Comparison of ENCODE assay signal across 8 mouse cellular contexts in the genomic region with DNA sequence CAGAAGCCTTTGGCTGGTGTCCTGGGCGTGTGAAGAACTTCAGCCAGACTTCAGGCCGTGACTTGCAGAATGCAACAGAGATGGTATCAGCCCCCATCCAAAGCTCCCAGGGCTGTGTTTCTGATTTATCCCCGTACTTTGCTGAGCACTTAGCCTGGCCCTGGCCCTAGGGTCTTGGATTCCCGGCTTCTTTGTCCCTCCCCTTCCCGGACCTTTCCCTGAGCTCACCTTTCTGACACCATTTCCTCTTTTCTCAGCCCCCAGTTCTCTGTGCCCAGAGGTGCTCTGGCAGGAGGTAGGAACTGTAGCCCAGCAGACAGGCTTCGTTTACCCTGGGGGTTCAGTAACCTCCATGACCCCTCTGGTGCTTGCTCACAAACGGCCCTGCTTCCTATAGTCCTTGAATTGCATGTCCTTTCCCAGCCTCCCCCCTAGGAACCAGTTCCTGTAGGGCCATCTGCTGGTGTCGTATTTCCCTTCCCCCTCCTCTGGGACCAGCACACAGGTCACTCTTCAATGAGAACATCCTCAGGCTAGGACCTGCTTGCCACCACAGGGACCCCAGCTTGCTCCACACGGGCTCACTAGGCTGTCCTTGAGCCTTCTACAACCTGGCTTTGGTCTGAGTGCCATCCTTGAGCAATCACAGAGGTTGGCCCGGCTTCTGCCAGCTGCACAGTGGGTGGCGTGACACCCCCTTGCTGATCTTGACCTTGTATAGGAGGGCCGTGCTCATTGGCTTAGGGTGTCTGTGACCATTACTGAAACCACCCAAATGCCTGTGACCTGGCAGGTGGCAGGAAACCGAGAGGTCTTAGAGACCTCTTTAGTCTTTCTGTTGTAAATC. TPM values are rescaled to one million over a fixed set of nuclear protein-coding genes. Genes with fewer than 3 reads are reported as not detected.
DNase-seq lines count a peak whose midpoint lies in the region; ATAC-seq lines count a peak whose summit lies in the region.

No protein-coding gene starts in this region.

- no peak for ATAC-seq in heart, embryonic 16.5 days (replicated peaks; ENCODE audit: extremely low read depth, insufficient read depth, low FRiP score)
- no peak for ATAC-seq in limb, embryonic 11.5 days (ENCODE audit: insufficient number of reproducible peaks, low FRiP score, low TSS enrichment, low read depth)
- ATAC-seq in monocyte, adult 5-6 weeks (replicated peaks; ENCODE audit: insufficient number of reproducible peaks, low FRiP score, low TSS enrichment, poor library complexity, severe bottlenecking), result peak; percentile 7; the same call in 1 of the 2 replicates

- H3K4me2 ChIP-seq in heart, embryonic 16.5 days (ENCODE audit: low read depth, low read length), result peak overlapping the region; percentile 78
- peak overlapping the region; percentile 11; the same call in 1 of the 2 replicates for H3K4me2 ChIP-seq in limb, embryonic 11.5 days (ENCODE audit: low read depth, severe bottlenecking)

- peaks cover 71% of the 10 kb centered on the region for H3K4me1 ChIP-seq in heart, embryonic 16.5 days (ENCODE audit: control insufficient read depth, insufficient read depth, low read length)
- H3K4me1 ChIP-seq in limb, embryonic 11.5 days (ENCODE audit: control insufficient read depth, insufficient read depth, low read length), result peaks cover 45% of the 10 kb centered on the region

- H3K27ac ChIP-seq in heart, embryonic 16.5 days (ENCODE audit: low read length), result peak overlapping the region; percentile 100
- H3K27ac ChIP-seq in limb, embryonic 11.5 days (replicated peaks; ENCODE audit: low read depth, low read length), result peak overlapping the region; percentile 30; the same call in 1 of the 2 replicates

- H3K9me3 ChIP-seq in heart, embryonic 16.5 days (replicated peaks; ENCODE audit: control insufficient read depth, low read length), result no peaks in the 10 kb centered on the region
- no peaks in the 10 kb centered on the region for H3K9me3 ChIP-seq in limb, embryonic 11.5 days (ENCODE audit: control insufficient read depth, low read length)

- H3K36me3 ChIP-seq in heart, embryonic 16.5 days (ENCODE audit: control insufficient read depth, insufficient read depth), result peaks cover 2% of the 10 kb centered on the region; the same call in 1 of the 2 replicates
- H3K36me3 ChIP-seq in limb, embryonic 11.5 days (ENCODE audit: control insufficient read depth, insufficient read depth, low read length), result peaks cover 5% of the 10 kb centered on the region; the same call in 1 of the 2 replicates

- 32% methylated on average over 13 of the region's 13 CpGs for WGBS in heart, embryonic 16.5 days
- 25% methylated on average over 13 of the region's 13 CpGs for WGBS in limb, embryonic 11.5 days

- DNase-seq in gastrocnemius, adult 18-20 months (ENCODE audit: low spot score), result peak; percentile 78
- DNase-seq in gastrocnemius, postnatal 10 days, result no peak
- peak; percentile 91 for DNase-seq in R1 (ENCODE audit: low read depth, low spot score)
- DNase-seq in embryo, embryonic 9.5 days (ENCODE audit: extremely low spot score), result peak; percentile 60
- DNase-seq in limb, embryonic 11.5 days (ENCODE audit: low spot score), result peak; percentile 38
- DNase-seq in T-cell, adult 2 months (ENCODE audit: low spot score), result no peak

- H3K4me3 ChIP-seq in heart, embryonic 16.5 days (ENCODE audit: low read length), result peak overlapping the region; percentile 18
- H3K4me3 ChIP-seq in limb, embryonic 11.5 days (ENCODE audit: low read depth, low read length), result no peak overlapping the region

- H3K27me3 ChIP-seq in heart, embryonic 16.5 days (ENCODE audit: control insufficient read depth, insufficient read depth, low read length), result no peaks in the 10 kb centered on the region
- H3K27me3 ChIP-seq in limb, embryonic 11.5 days (ENCODE audit: control insufficient read depth, insufficient read depth, low read length), result no peaks in the 10 kb centered on the region

- peak overlapping the region; percentile 77 for H3K9ac ChIP-seq in heart, embryonic 16.5 days (ENCODE audit: low read length)
- peak overlapping the region; percentile 45 for H3K9ac ChIP-seq in limb, embryonic 11.5 days (ENCODE audit: low read length)

RNA-seq across cellular contexts. Expression of gene Frmd8, which starts 26.0 kb away (rescaled TPM):
- 1 to 10 TPM; 2.9 to 3.2 TPM for total RNA-seq in gastrocnemius, adult 18-20 months (2021)
- 10 to 100 TPM in 1 of 2 experiments, 1 to 10 TPM in 1; 7.4 to 10.3 TPM for total RNA-seq in gastrocnemius, postnatal 10 days (2021)
- polyA plus RNA-seq in heart, embryonic 16.5 days (2015; fragmentation: Nextera tagmentation; extraction: Ambion mirVana), result 33.6 and 34.8 TPM in 2 replicates
- 21.2 and 24.4 TPM in 2 replicates for polyA plus RNA-seq in limb, embryonic 11.5 days (2014; fragmentation: Nextera tagmentation; extraction: Ambion mirVana)
- total RNA-seq in monocyte, adult 5-6 weeks (2017), result 32.8 to 50.6 TPM (median 34.5 TPM) in 3 replicates

RNA-seq across cellular contexts. Expression of gene Slc25a45, which starts 28.6 kb away (rescaled TPM):
- under 1 TPM; 0.59 to 0.90 TPM for total RNA-seq in gastrocnemius, adult 18-20 months (2021)
- 1 to 10 TPM; 2.6 to 3.5 TPM for total RNA-seq in gastrocnemius, postnatal 10 days (2021)
- polyA plus RNA-seq in heart, embryonic 16.5 days (2015; fragmentation: Nextera tagmentation; extraction: Ambion mirVana), result 4.6 and 5.0 TPM in 2 replicates
- 1.5 TPM in 2 replicates for polyA plus RNA-seq in limb, embryonic 11.5 days (2014; fragmentation: Nextera tagmentation; extraction: Ambion mirVana)
- 64.4 to 73.5 TPM (median 69.7 TPM) in 3 replicates for total RNA-seq in monocyte, adult 5-6 weeks (2017)

RNA-seq across cellular contexts. Expression of gene Tigd3, which starts 44.9 kb away (rescaled TPM):
- total RNA-seq in gastrocnemius, adult 18-20 months (2021), result under 1 TPM; 0.21 TPM
- total RNA-seq in gastrocnemius, postnatal 10 days (2021), result under 1 TPM; 0.82 to 0.95 TPM
- polyA plus RNA-seq in heart, embryonic 16.5 days (2015; fragmentation: Nextera tagmentation; extraction: Ambion mirVana), result 1.5 and 1.6 TPM in 2 replicates
- polyA plus RNA-seq in limb, embryonic 11.5 days (2014; fragmentation: Nextera tagmentation; extraction: Ambion mirVana), result 4.7 and 5.1 TPM in 2 replicates
- 0.64 to 0.97 TPM (median 0.95 TPM) in 3 replicates for total RNA-seq in monocyte, adult 5-6 weeks (2017)

Comparison
In these comparisons a context has a peak if more than half of its experiments do, and no peak if none do; other contexts are left out.
1. DNase-seq: peak in gastrocnemius, adult 18-20 months (single experiment), R1 (single experiment), embryo, embryonic 9.5 days (single experiment) and limb, embryonic 11.5 days (single experiment); none in gastrocnemius, postnatal 10 days (single experiment) and T-cell, adult 2 months (single experiment).
2. RNA of gene Slc25a45, which starts 28.6 kb away (total RNA-seq): 64.4 to 73.5 TPM in monocyte, adult 5-6 weeks; 2.6 to 3.5 TPM in gastrocnemius, postnatal 10 days and 0.59 to 0.90 TPM in gastrocnemius, adult 18-20 months; every median in the first group is over 10 times any median in the second.